Mouse (Mus musculus): Measurements from ENCODE around the gene Prkag1. TPM values are rescaled to one million over a fixed set of nuclear protein-coding genes. Genes with fewer than 3 reads are reported as not detected.
"Not testable (repeated sequence)": the region's sequence is repeated elsewhere in the genome, so short reads cannot be mapped to it uniquely, and the experiment has no call there.

Prkag1 gene
- total RNA-seq, 2 experiments from 2014 or later: 48.1 to 49.6 TPM

- DNase-seq (ENCODE audit: low spot score): no peak
Measured at GRCm38 (mm10) chr15:98823434-98823833, 7.9 kb downstream of the Prkag1 start.

- no peak for DNase-seq (ENCODE audit: low spot score)
Measured at GRCm38 (mm10) chr15:98822147-98822546, 9.2 kb downstream of the Prkag1 start.

DNA sequence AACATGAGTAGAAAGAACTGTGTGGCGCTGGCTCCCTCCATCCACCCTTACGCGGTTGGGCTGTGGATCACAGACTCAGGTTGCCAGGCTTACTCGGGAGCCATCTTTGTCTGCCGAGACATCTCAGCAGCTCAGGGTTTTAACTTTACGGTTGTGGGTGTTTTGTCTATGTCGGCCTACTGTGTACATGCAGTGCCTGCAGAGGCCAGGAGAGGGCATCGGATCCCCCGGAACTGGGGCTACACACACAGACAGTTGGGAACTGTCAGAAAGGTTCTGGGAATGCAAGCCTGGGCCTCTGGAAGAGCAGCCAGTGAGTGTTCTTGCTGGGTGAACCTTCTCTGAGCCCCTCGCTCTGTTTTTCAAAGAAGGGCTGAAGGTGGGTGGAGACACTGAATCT, 9.9 kb downstream of the Prkag1 start:
- no peak for DNase-seq (ENCODE audit: low spot score)

- no peak for DNase-seq (ENCODE audit: low spot score)
Measured at GRCm38 (mm10) chr15:98820937-98821336, 10.4 kb downstream of the Prkag1 start.

DNA sequence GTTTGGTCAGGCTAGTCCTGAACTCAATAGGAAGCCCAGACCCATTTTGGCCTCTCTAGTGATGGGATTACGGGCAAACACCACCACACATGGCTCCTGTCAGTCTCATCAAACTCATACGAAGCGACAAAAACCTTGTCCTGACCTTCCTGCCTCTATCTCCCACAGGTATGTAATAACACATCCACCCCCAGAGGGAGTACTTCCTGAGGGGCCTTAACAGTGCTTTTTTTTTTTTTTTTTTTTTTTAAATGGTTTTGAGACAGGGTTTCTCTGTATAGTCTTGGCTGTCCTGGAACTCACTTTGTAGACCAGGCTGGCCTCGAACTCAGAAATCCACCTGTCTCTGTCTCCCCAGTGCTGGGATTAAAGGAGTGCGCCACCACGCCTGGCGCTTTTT, 13.2 kb downstream of the Prkag1 start:
- no peak for DNase-seq (ENCODE audit: low spot score)

- DNase-seq (ENCODE audit: low spot score): no peak
Measured at GRCm38 (mm10) chr15:98812741-98813424, 18.4 kb downstream of the Prkag1 start.

GRCm38 (mm10) chr15:98810212-98810611, 21.1 kb downstream of the Prkag1 start:
- DNase-seq (ENCODE audit: low spot score): not testable (repeated sequence)

- DNase-seq (ENCODE audit: low spot score): no peak
Measured at GRCm38 (mm10) chr15:98809390-98809789, 21.9 kb downstream of the Prkag1 start, which contains the start of gene Ddn. Gene Ddn (minus strand): TSS chr15:98809490.

- DNase-seq (ENCODE audit: low spot score): no peak
Measured at GRCm38 (mm10) chr15:98808651-98809134, 22.6 kb downstream of the Prkag1 start.

GRCm38 (mm10) chr15:98807895-98808650, 23.2 kb downstream of the Prkag1 start:
- no peak for DNase-seq (ENCODE audit: low spot score)

DNA sequence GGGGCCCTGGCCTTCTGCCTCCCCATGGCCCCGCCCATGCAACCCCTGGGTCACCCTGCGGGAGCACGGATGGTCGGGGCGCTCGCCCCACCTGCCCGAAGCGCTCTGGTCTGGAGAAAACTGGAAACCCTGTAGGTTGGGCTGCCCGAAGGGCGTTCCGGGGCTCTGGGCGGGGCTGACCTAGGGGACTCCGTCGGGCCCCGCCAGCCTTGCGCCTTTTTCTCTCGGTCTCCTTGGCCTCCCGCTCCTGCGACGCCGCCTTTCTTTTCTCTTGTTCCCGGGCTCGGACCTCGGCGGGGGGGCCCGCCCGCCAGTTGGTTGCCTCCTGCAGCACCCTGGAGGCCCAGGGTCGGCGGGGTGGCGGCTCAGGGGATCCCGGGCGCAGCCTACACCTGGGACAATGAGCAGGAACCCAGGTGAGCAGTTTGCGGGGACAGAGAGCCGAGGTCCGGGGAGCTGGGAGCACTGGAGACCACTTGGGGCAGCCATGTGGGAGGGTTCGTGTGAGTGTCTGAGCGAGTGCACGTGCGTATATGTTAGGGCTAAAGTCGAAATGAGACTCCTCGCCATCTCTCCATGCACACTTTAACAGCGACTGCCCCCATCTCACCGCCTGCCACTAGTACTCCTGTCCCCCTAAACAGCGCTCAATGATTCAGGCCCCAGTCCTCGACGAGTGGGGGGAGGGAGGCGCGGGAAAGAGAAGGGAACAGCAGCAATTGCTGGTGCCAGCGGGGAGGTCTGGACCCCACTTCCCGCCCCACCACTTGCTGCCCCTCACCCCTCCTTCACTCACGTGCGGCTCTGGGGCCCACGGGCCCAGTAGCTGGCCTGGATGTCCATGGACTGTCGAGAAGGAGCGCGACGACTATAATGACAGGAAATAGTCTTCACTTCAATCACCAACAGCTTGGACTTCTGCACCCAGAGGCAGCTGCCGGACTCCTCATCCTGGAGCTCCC, 24.2 kb downstream of the Prkag1 start:
- DNase-seq (ENCODE audit: low spot score): no peak

DNA sequence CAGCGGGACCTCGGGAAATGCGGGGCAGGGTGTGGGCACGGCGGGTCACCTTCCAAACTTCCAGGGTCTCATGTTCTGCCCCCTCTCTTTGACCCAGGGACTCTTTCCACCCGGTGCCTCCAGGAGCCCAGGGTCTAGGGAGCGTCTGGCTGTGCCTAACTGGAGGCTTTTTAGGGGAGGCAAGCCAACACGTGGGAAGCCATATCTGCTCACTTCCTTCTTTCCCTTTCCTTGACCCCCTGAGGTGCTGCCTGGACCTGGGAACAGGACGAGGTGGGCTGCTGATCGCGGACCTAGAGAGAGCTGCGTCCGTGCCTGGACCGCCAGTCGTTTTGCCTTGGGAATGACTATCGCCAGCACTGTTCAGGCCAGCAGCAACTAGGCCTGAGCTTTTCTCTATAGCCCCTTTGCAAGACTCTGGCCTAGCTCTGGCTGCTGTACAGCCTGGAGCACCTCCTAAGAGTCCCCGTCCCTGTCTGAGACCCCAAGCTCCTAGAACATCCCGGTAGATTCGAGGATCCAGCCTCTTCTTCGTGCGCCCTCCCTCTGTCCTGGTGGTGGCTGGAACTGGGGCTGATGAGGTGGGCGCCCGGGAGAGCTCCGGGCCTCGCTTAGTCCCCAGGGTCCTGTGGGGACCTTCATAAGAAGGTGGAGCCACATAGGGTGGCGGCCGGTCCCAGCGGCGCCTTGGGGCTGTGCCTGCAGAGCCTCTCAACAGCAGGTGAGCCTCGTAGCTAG, 25.1 kb downstream of the Prkag1 start:
- no peak for DNase-seq (ENCODE audit: low spot score)

GRCm38 (mm10) chr15:98805324-98806040, 25.8 kb downstream of the Prkag1 start:
- DNase-seq (ENCODE audit: low spot score): peak; percentile 66

DNA sequence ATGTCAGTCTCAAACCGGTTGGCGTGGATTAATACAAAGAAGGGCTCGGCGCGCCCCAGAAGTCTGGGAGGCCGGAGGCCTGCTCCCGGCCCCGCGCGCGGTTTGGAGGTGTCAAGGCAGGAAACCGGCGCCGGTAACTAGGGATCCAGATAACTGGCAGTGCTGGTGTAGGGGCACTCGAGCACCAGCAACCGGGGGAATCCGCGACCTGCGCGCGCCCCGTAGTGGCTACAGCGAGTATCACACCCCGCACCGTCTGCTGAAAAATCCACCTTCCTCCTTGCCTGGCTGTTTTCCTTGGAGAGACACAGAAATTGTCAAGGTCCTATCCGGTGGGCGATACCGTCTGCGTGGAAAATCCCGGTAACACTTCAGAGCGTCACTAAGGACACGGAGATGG, 27.3 kb downstream of the Prkag1 start:
- peak; percentile 81 for DNase-seq (ENCODE audit: low spot score)

DNA sequence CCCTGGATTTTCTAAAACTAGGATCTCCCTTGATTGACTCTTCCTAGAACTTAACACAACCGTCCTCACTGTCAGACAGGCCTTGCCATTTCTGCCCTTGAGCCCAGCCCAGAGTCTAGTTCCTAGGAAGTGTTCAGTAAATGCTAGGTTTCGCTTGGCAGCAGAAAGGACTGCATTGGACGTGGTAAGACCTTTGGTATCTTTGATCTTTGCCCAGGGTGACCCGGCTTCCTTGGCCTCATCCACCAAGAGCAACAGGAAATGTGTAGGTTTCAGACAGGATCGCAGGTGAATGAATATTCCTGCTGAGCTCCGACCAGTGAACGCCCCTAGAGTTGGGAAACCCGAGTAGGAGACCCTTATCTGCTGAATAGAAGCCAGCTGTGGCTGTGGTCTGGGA, 28.4 kb downstream of the Prkag1 start:
- DNase-seq (ENCODE audit: low spot score): no peak

GRCm38 (mm10) chr15:98799396-98799795, 31.9 kb downstream of the Prkag1 start:
- peak; percentile 84 for DNase-seq (ENCODE audit: low spot score)

GRCm38 (mm10) chr15:98798903-98799302, 32.4 kb downstream of the Prkag1 start:
- no peak for DNase-seq (ENCODE audit: low spot score)

DNA sequence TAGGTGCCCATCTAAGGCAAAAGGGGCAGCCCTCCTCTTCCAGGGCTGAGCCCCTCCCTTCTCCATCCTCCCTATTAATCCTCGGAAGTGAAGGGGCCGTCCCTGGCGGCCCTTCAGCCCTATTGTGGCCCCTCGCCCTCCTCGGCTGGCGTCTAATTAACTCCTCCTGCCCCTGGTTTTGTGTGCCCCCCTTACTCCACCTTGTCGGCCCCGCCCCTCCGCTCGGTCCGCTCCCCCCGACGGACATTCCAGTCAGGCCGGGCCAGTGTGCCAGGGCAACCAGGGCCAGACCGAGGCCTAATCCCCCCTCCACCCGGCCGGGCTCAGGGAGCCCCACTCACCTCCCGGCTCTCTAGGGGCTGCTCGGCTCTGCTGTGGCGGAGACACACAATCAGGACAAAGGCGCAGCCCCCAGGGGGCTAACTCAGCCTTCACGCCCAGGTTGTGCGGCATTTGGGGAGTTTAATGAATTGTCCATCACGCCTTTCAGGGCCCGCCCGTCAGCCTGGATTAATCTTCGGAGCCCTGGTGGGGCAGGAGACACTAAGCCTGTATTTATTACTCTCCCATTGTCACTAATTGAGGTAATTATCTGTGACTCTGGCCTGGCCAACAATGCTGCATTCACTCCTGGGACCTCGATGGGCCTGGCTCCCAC, 33.4 kb downstream of the Prkag1 start:
- DNase-seq (ENCODE audit: low spot score): no peak

DNA sequence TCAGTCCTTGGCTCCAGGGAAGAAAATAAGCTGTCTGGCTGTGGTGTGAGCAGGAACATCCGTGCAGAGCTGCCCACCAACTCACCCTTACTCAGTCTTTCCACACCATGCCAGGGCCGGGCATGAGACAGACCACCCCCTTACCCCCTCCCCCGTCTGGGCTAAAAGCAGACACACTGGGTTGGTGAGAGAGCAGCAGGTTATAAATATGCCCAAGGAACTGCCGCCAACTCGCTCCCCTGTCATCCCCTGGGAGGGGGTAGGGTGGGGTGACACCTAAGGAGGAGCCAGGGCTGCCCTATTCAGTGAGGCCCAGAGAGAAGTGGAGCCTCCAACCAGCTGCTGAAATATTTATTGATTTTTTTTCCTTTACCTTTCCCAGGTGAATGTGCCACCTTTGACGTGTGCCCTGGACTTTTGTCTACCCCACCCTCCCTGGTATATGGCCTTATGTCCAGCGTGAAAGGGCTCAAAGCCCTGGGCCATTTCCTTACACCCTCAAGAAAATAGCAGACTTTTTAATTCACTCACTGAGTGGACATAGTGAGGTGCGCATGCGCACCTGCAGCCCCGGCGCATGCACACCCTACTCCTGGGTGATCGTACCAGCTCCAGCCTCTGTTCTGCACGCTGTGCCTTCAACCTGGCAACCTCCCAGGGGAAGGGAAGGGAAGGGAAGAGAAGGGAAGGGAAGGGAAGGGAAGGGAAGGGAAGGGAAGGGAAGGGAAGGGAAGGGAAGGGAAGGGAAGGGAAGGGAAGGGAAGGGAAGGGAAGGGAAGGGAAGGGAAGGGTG, 34.3 kb downstream of the Prkag1 start:
- DNase-seq (ENCODE audit: low spot score): no peak
